Mouse (Mus musculus) liver, adult 2 months (tissue): Measurements from ENCODE around the gene Rabl3. TPM values are rescaled to one million over a fixed set of nuclear protein-coding genes. Genes with fewer than 3 reads are reported as not detected.

Experiments
- DNase-seq: peaks from one replicate; pipeline ENCODE4 v3.0.0-alpha.2; 2011; ENCODE audit warnings: low read depth, low spot score; ENCODE audit errors: extremely low read depth
- H3K27ac ChIP-seq: fragments of 200-500 bp; replicated peaks from 2 replicates; pipeline ENCODE4 v1.5.1; 2012; ENCODE audit warnings: low read depth, mild to moderate bottlenecking, control low read depth, inconsistent platforms, low read length; ENCODE audit not compliant: insufficient read depth
- H3K27me3 ChIP-seq: fragments of 200-500 bp; 2 replicates; pipeline ENCODE4 v1.6.1; 2012; ENCODE audit warnings: mild to moderate bottlenecking, moderate library complexity, low read length, inconsistent platforms; ENCODE audit not compliant: control insufficient read depth, insufficient read depth
- H3K36me3 ChIP-seq: fragments of 200-500 bp; 2 replicates; pipeline ENCODE4 v1.6.1; 2012; ENCODE audit warnings: low read length, inconsistent platforms; ENCODE audit not compliant: control insufficient read depth, insufficient read depth
- H3K4me1 ChIP-seq: fragments of 200-500 bp; 2 replicates; pipeline ENCODE4 v1.6.1; 2011; ENCODE audit warnings: low read length; ENCODE audit not compliant: control insufficient read depth, insufficient read depth
- H3K4me3 ChIP-seq: fragments of 200-500 bp; 2 replicates; pipeline ENCODE4 v1.5.1; 2011; ENCODE audit warnings: low read depth, mild to moderate bottlenecking, control low read depth, low read length, moderate library complexity; ENCODE audit not compliant: insufficient read depth
- H3K79me2 ChIP-seq: fragments of 200-500 bp; 2 replicates; pipeline ENCODE4 v1.6.1; 2012; ENCODE audit warnings: inconsistent platforms, mild to moderate bottlenecking, low read length, moderate library complexity; ENCODE audit not compliant: control insufficient read depth, insufficient read depth
- H3K9ac ChIP-seq: fragments of 200-500 bp; 2 replicates; pipeline ENCODE4 v1.6.1; 2012; ENCODE audit warnings: low read depth, mild to moderate bottlenecking, control low read depth, inconsistent platforms, low read length
- CTCF ChIP-seq: fragments of 200-500 bp; IDR thresholded peaks from 2 replicates; pipeline ENCODE4 v1.5.1; 2011; ENCODE audit warnings: low read depth, low read length, control low read depth
- POLR2A ChIP-seq: fragments of 200-500 bp; IDR thresholded peaks from 2 replicates; pipeline ENCODE4 v1.6.1; 2011; ENCODE audit warnings: low read length, control low read depth; ENCODE audit not compliant: insufficient read depth; ENCODE audit errors: extremely low read depth
- WGBS: fragments of 180-500 bp; shearing (Covaris S2); methylation state at CpG from one replicate; pipeline ENCODE4 v1.1.7; 2018; 5-methylcytosine and 5-hydroxymethylcytosine counted together
- polyA plus RNA-seq: library from polyadenylated mRNA; depleted of rRNA; stranded (reverse); fragments of >200 nt; gene quantifications from 2 replicates; pipeline ENCODE4 v1.2.3, GENCODE M21; 2012
- total RNA-seq: library from RNA; depleted of rRNA; stranded (reverse); fragments of >200 nt; gene quantifications from 2 replicates; pipeline ENCODE4 v1.2.3, GENCODE M21; 2014

Rabl3 gene
- total and polyA plus RNA-seq, 2 experiments, result 2.8 to 10.4 TPM

GRCm38 (mm10) chr16:37579591-37579990 is 39.9 kb downstream of the Rabl3 start:
- no peak for TF ChIP-seq CTCF
- no peak for TF ChIP-seq POLR2A
- peaks cover 7% of the 10 kb centered on the region; the same call in 1 of the 2 replicates for H3K36me3 ChIP-seq
- H3K27ac ChIP-seq, result peak overlapping the region; percentile 74
- no peaks in the 10 kb centered on the region for H3K27me3 ChIP-seq
- H3K79me2 ChIP-seq, result peaks cover 13% of the 10 kb centered on the region; the same call in 1 of the 2 replicates
- peak; percentile 91 for DNase-seq
- H3K9ac ChIP-seq, result peak overlapping the region; percentile 5
- H3K4me3 ChIP-seq, result no peak overlapping the region
- H3K4me1 ChIP-seq, result peaks cover 18% of the 10 kb centered on the region
- WGBS, result 15% methylated on average over 1 of the region's 1 CpGs

DNA sequence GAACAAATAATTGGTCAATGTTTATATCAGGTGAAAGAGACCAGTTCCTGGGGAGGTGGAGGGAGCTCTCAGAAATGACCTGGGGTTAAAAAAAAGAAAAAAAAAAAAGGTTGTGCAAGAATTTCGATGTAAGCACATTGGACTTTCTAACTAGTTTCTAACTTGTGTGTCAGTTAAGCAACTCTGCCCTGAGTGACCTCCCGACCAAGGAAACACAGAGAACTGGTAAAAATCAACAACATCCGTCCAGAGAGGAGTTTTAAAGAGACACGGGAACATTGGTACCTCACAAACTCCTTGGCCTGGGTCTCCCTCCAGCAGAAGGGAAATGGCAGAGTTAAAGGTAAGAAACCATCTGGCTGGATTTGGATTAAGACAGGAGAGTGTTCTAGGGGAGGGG is 40.3 kb downstream of the Rabl3 start, which contains the start of gene Hgd:
Gene Hgd, plus strand, starts transcription at position 160 of the 400 bp plus-strand sequence.
- peaks cover 13% of the 10 kb centered on the region; the same call in 1 of the 2 replicates for H3K79me2 ChIP-seq
- H3K4me3 ChIP-seq, result peak within 1 kb of the TSS; percentile 88
- WGBS, result 22% methylated on average over 4 of the region's 4 CpGs
- no peak for TF ChIP-seq CTCF
- no peak for TF ChIP-seq POLR2A
- H3K36me3 ChIP-seq, result peaks cover 9% of the 10 kb centered on the region; the same call in 1 of the 2 replicates
- H3K9ac ChIP-seq, result peak within 1 kb of the TSS; percentile 79
- H3K27me3 ChIP-seq, result no peaks in the 10 kb centered on the region
- peak; percentile 99 for DNase-seq
- peaks cover 18% of the 10 kb centered on the region for H3K4me1 ChIP-seq
- peak within 1 kb of the TSS; percentile 100 for H3K27ac ChIP-seq

GRCm38 (mm10) chr16:37580651-37581050 is 41.0 kb downstream of the Rabl3 start:
- Histone ChIP-seq H3K27me3 (no peaks in the 10 kb centered on the region), H3K27ac (peak overlapping the region; percentile 100), H3K4me3 (peak overlapping the region; percentile 88), H3K4me1 (peaks cover 24% of the 10 kb centered on the region), H3K9ac (peak overlapping the region; percentile 79), H3K36me3 (peaks cover 14% of the 10 kb centered on the region; the same call in 1 of the 2 replicates), H3K79me2 (peaks cover 19% of the 10 kb centered on the region; the same call in 1 of the 2 replicates)
- 25% methylated on average over 4 of the region's 4 CpGs for WGBS
- TF ChIP-seq CTCF (no peak), POLR2A (no peak)
- DNase-seq, result peak; percentile 61

GRCm38 (mm10) chr16:37581901-37582300 is 42.2 kb downstream of the Rabl3 start:
- DNase-seq, result peak; percentile 82
- H3K9ac ChIP-seq, result peak overlapping the region; percentile 90
- no peaks in the 10 kb centered on the region for H3K27me3 ChIP-seq
- H3K4me1 ChIP-seq, result peaks cover 21% of the 10 kb centered on the region
- H3K36me3 ChIP-seq, result peaks cover 19% of the 10 kb centered on the region
- no peak for TF ChIP-seq POLR2A
- TF ChIP-seq CTCF, result no peak
- WGBS, result 15% methylated on average over 3 of the region's 3 CpGs
- peak overlapping the region; percentile 100 for H3K27ac ChIP-seq
- peak overlapping the region; percentile 88 for H3K4me3 ChIP-seq
- H3K79me2 ChIP-seq, result peaks cover 20% of the 10 kb centered on the region; the same call in 1 of the 2 replicates

GRCm38 (mm10) chr16:37583306-37583705 is 43.6 kb downstream of the Rabl3 start:
- DNase-seq, result peak; percentile 87
- peaks cover 19% of the 10 kb centered on the region for H3K4me1 ChIP-seq
- H3K9ac ChIP-seq, result peak overlapping the region; percentile 74
- peaks cover 28% of the 10 kb centered on the region for H3K36me3 ChIP-seq
- WGBS, result 29% methylated on average over 3 of the region's 3 CpGs
- H3K4me3 ChIP-seq, result peak overlapping the region; percentile 88
- TF ChIP-seq CTCF (no peak), POLR2A (no peak)
- H3K79me2 ChIP-seq, result peaks cover 20% of the 10 kb centered on the region; the same call in 1 of the 2 replicates
- no peaks in the 10 kb centered on the region for H3K27me3 ChIP-seq
- peak overlapping the region; percentile 99 for H3K27ac ChIP-seq

DNA sequence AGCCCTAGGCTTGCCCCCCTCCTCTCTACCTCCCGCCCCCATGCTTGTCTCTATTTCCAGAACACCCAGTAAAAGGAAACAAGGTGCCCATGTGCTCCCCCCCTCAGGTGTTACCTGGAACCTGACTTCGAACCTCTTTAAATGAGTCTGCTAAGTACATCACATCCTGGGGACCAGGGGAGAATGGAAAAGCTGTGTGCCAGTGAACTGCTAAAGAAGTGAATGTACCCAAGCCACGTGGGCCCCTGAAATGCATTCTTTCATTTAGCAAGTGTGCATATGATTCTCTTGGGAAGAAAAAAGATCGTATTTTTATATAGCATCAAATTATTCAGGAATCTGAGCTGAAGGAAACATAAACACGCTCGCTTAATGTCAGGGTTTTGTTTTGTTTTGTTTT is 44.1 kb downstream of the Rabl3 start:
- TF ChIP-seq CTCF (no peak), POLR2A (no peak)
- DNase-seq, result peak; percentile 66
- Histone ChIP-seq H3K27me3 (no peaks in the 10 kb centered on the region), H3K4me3 (peak overlapping the region; percentile 31), H3K27ac (peak overlapping the region; percentile 99), H3K9ac (peak overlapping the region; percentile 83), H3K4me1 (peaks cover 14% of the 10 kb centered on the region), H3K36me3 (peaks cover 32% of the 10 kb centered on the region), H3K79me2 (peaks cover 20% of the 10 kb centered on the region; the same call in 1 of the 2 replicates)
- 18% methylated on average over 6 of the region's 6 CpGs for WGBS
